Mouse (Mus musculus) layer of hippocampus, adult 2 months (tissue): Measurements from ENCODE around the gene Plod3. TPM values are rescaled to one million over a fixed set of nuclear protein-coding genes. Genes with fewer than 3 reads are reported as not detected.

Experiments
- DNase-seq, 2 experiments: peaks; one replicate each; pipeline ENCODE4 v3.0.0; 2022; ENCODE audit warnings: low spot score in 2 of 2
- H3K27ac ChIP-seq: fragments of 200-600 bp; 2 replicates; pipeline ENCODE4 v1.8.1; 2022
- H3K4me3 ChIP-seq: fragments of 200-600 bp; 2 replicates; pipeline ENCODE4 v1.8.1; 2022; ENCODE audit warnings: mild to moderate bottlenecking
- CTCF ChIP-seq: fragments of 200-600 bp; conservative IDR thresholded peaks from 2 replicates; pipeline ENCODE4 v1.8.1; 2022; ENCODE audit warnings: antibody characterized with exemption, mild to moderate bottlenecking, moderate library complexity
- microRNA-seq, 2 experiments: library from miRNA; unstranded; fragments of <30 nt; microRNA quantifications; one replicate each; pipeline ENCODE4 v1.2.0; 2021
- total RNA-seq, 2 experiments: library from RNA; stranded (reverse); gene quantifications; 2 replicates each; pipeline ENCODE4 v1.2.3; 2021

Plod3 gene
- total RNA-seq, 2 experiments from 2014 or later = 37.9 to 39.7 TPM

- H3K4me3 ChIP-seq = peak overlapping the region; percentile 72
- TF ChIP-seq CTCF = peak; percentile 37
- peak; percentile 67 to 72 for DNase-seq
- H3K27ac ChIP-seq = peak overlapping the region; percentile 92
Observed at GRCm38 (mm10) chr5:137032033-137032421, 45.2 kb downstream of the Plod3 start.

- Histone ChIP-seq H3K27ac (peak overlapping the region; percentile 92), H3K4me3 (peak overlapping the region; percentile 72)
- no peak for TF ChIP-seq CTCF
- peak; percentile 81 to 82 for DNase-seq
Observed at GRCm38 (mm10) chr5:137032641-137033074, 45.8 kb downstream of the Plod3 start.

GRCm38 (mm10) chr5:137036211-137036610 lies 49.4 kb downstream of the Plod3 start:
- no peak for TF ChIP-seq CTCF
- Histone ChIP-seq H3K4me3 (no peak overlapping the region), H3K27ac (peak overlapping the region; percentile 32; the same call in 1 of the 2 replicates)
- DNase-seq = no peak

- Histone ChIP-seq H3K4me3 (no peak overlapping the region), H3K27ac (no peak overlapping the region)
- no peak for DNase-seq
- TF ChIP-seq CTCF = no peak
Observed at GRCm38 (mm10) chr5:137039453-137039852, 52.6 kb downstream of the Plod3 start.

GRCm38 (mm10) chr5:137041442-137041841 lies 54.6 kb downstream of the Plod3 start:
- Histone ChIP-seq H3K4me3 (no peak overlapping the region), H3K27ac (no peak overlapping the region)
- TF ChIP-seq CTCF = no peak
- no peak for DNase-seq

GRCm38 (mm10) chr5:137043997-137044396 lies 57.2 kb downstream of the Plod3 start:
- no peak for DNase-seq
- H3K27ac ChIP-seq = no peak overlapping the region
- H3K4me3 ChIP-seq = no peak overlapping the region
- no peak for TF ChIP-seq CTCF

- H3K4me3 ChIP-seq = peak within 1 kb of the TSS; percentile 83
Observed at GRCm38 (mm10) chr5:137045402-137046323, 58.8 kb downstream of the Plod3 start, which contains the start of gene Ap1s1. Gene Ap1s1 (minus strand): TSS chr5:137046135.

More at GRCm38 (mm10) chr5:137045402-137046323, 58.8 kb downstream of the Plod3 start, which contains the start of gene Ap1s1:
- TF ChIP-seq CTCF = no peak
- peak within 1 kb of the TSS; percentile 92 for H3K27ac ChIP-seq
- DNase-seq = peak; percentile 99

Small RNA genes within 50 kb of the gene (microRNA-seq; reads per million reads assigned to microRNA genes)
- 139 to 189 reads per million in 2 experiments for gene Mir702

Other genes starting within 250 kb of the Plod3 start
- 1 to 10 TPM; 2.7 to 3.3 TPM for gene Col26a1, start 103.8 kb upstream of the Plod3 start, total RNA-seq
- gene Ift22, start 78.9 kb upstream of the Plod3 start, total RNA-seq = 10 to 100 TPM; 81.0 to 87.2 TPM
- 100 to 1,000 TPM; 223 to 239 TPM for gene Fis1, start 33.7 kb upstream of the Plod3 start, total RNA-seq
- gene Cldn15, start 20.4 kb upstream of the Plod3 start, total RNA-seq = under 1 TPM in 1 of 2 experiments, not detected in 1; 0.18 TPM
- 10 to 100 TPM; 77.1 to 83.3 TPM for gene Znhit1, start 1.0 kb downstream of the Plod3 start, total RNA-seq
- 100 to 1,000 TPM; 180 to 212 TPM for gene Vgf, start 39.4 kb downstream of the Plod3 start, total RNA-seq
- gene Ap1s1, start 59.1 kb downstream of the Plod3 start, total RNA-seq = 100 to 1,000 TPM; 298 to 323 TPM
- gene Serpine1, start 85.2 kb downstream of the Plod3 start, total RNA-seq = under 1 TPM; 0.38 to 0.52 TPM
- 1 to 10 TPM; 5.5 to 5.8 TPM for gene Trim56, start 129.2 kb downstream of the Plod3 start, total RNA-seq
- gene Muc3, start 162.3 kb downstream of the Plod3 start, total RNA-seq = not detected
- gene Muc3a, start 225.4 kb downstream of the Plod3 start, total RNA-seq = 1 to 10 TPM; 3.6 to 4.2 TPM